Comparison of ENCODE assay signal across 21 mouse cellular contexts in genomic region chrX:140743213-140743612, GRCm38 (mm10).
A peak's percentile ranks its signal among the peaks of the same experiment; 100 is the strongest.
DNase-seq lines count a peak whose midpoint lies in the region; ATAC-seq lines count a peak whose summit lies in the region.
"Had no signal": no experiment of that assay in that cellular context is flagged by ENCODE, and none has a peak within 500 bp of the region (broad histone marks: within the 10 kb centered on the region; RNA-seq: fewer than 3 reads in every experiment).

No protein-coding gene starts in this region.

- H3K27me3 ChIP-seq in forebrain, embryonic 13.5 days: peaks cover 6% of the 10 kb centered on the region; the same call in 1 of the 2 replicates
- H3K27me3 ChIP-seq: embryonic facial prominence, embryonic 15.5 days; forebrain, embryonic 15.5 days had no signal

- H3K36me3 ChIP-seq in forebrain, embryonic 13.5 days (ENCODE audit: poor library complexity, severe bottlenecking): no peaks in the 10 kb centered on the region
- H3K36me3 ChIP-seq: embryonic facial prominence, embryonic 15.5 days; forebrain, embryonic 10.5 days; forebrain, embryonic 15.5 days; heart, embryonic 10.5 days; hindbrain, embryonic 13.5 days had no signal

- no peak overlapping the region for H3K4me3 ChIP-seq in forebrain, embryonic 13.5 days
- H3K4me3 ChIP-seq: embryonic facial prominence, embryonic 15.5 days; erythroblast, embryonic 14.5 days; forebrain, embryonic 10.5 days; forebrain, embryonic 15.5 days; heart, embryonic 10.5 days; hindbrain, embryonic 13.5 days had no signal

- no peak overlapping the region for H3K27ac ChIP-seq in forebrain, embryonic 13.5 days
- H3K27ac ChIP-seq: embryonic facial prominence, embryonic 15.5 days; forebrain, embryonic 10.5 days; forebrain, embryonic 15.5 days; heart, embryonic 10.5 days; hindbrain, embryonic 13.5 days; hindbrain, postnatal 0 days had no signal

- no peak for DNase-seq in frontal cortex, postnatal 10 days (ENCODE audit: low spot score in 2 of 2)
- peak; percentile 1 for DNase-seq in left cerebral cortex, adult 11 months (ENCODE audit: low spot score)
- DNase-seq in left cerebral cortex, adult 8-10 months (ENCODE audit: low spot score in 2 of 2): no peak
- DNase-seq in lung, postnatal 10 days: peak; percentile 2
- DNase-seq in lung, postnatal 36 days: no peak
- DNase-seq: adrenal gland, postnatal 10 days; cerebellum, adult 18-20 months; cerebellum, adult 9-11 months; cerebellum, postnatal 36 days; gastrocnemius, postnatal 36 days; heart, adult 18-20 months; heart, postnatal 14 days had no signal

- 64% methylated on average over 5 of the region's 5 CpGs for WGBS in forebrain, embryonic 13.5 days

- H3K4me2 ChIP-seq in forebrain, embryonic 13.5 days: no peak overlapping the region
- H3K4me2 ChIP-seq: embryonic facial prominence, embryonic 15.5 days; forebrain, embryonic 15.5 days; hindbrain, embryonic 13.5 days had no signal

- H3K9ac ChIP-seq in forebrain, embryonic 13.5 days: no peak overlapping the region
- H3K9ac ChIP-seq: embryonic facial prominence, embryonic 15.5 days; forebrain, embryonic 15.5 days; hindbrain, embryonic 13.5 days had no signal

- no peaks in the 10 kb centered on the region for H3K9me3 ChIP-seq in forebrain, embryonic 13.5 days (replicated peaks)
- H3K9me3 ChIP-seq: embryonic facial prominence, embryonic 15.5 days; forebrain, embryonic 10.5 days; forebrain, embryonic 15.5 days; heart, embryonic 10.5 days; hindbrain, embryonic 13.5 days had no signal

- no peaks in the 10 kb centered on the region for H3K4me1 ChIP-seq in forebrain, embryonic 13.5 days
- H3K4me1 ChIP-seq: embryonic facial prominence, embryonic 15.5 days; forebrain, embryonic 10.5 days; forebrain, embryonic 15.5 days; heart, embryonic 10.5 days; hindbrain, embryonic 13.5 days had no signal

- ATAC-seq in frontal cortex, adult (ENCODE audit: low TSS enrichment): peak; percentile 93
- no peak for ATAC-seq in forebrain, embryonic 13.5 days
- ATAC-seq: forebrain, embryonic 15.5 days; hindbrain, postnatal 0 days had no signal

Comparison
In these comparisons a context has a peak if more than half of its experiments do, and no peak if none do; other contexts are left out.
1. DNase-seq: peak in left cerebral cortex, adult 11 months (single experiment) and lung, postnatal 10 days (single experiment); none in frontal cortex, postnatal 10 days (0 of 2), left cerebral cortex, adult 8-10 months (0 of 2) and lung, postnatal 36 days (single experiment).